Mouse (Mus musculus): ENCODE measurements at regions not wholly inside any gene's neighbourhood (a gene's known extent, or its start where the extent isn't known, plus 50 kb on each side); places are given as distances from the start of the nearest gene placed in this dataset.

DNA sequence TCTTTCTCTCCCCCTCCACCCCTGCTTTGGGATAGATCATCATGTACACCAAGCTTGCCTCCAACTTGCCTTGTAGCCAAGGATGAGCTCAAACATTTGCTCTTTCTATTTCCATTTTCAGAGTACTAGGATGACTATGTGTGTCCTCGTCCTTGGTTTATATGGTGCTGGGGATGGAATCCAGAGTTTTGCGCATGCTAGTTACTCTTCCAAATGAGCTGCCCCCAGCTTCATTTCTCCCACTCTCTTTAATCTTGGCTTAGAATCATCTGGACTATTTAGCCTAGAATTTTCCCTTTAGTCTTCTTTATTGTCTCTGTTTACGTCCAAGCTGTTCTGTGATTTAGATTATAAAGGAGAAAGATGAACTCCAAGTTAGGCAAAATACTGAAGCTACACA lies 349.2 kb downstream of the Nucb2 start:
- DNase-seq (ENCODE audit: low read depth, low spot score), result no peak

DNA sequence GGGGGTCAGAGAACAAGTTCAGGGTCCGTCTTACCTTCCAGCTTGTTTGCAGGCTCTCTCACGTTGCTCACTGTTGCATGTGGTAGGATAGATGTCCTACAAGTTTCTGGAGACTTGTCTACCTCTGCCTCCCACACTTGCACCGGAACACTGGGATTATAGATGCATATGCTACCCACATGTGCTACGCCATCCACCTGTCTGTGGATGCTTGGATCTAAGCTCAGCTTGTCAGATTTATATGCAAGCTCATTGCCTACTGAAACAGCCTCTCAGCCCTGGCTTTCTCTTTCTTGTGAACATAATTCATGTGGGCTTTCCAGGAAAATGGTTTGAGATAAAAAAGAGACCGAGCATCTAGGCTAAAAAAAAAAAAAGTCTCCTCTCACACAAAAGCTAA lies 353.0 kb downstream of the Nucb2 start:
- DNase-seq (ENCODE audit: low read depth, low spot score), result no peak

DNA sequence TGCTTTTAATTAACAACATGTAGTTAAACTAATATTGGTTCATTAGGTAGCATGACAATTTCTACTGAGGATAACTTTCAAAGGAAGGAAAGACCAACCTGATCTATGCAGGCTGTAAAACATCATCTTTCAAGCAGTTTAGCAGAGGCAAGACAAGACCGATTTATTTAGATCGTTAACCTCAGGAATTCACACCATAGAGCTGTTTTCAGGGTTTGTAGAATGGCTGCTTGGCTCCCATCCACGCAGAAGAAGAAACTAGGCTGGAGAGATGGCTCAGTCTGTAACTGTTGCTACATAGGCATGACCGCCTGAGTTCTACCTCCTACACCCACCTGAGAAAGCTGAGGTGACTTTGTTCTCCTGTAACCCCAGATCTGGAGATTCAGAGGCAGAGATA lies 353.6 kb downstream of the Nucb2 start:
- no peak for DNase-seq (ENCODE audit: low read depth, low spot score)

DNA sequence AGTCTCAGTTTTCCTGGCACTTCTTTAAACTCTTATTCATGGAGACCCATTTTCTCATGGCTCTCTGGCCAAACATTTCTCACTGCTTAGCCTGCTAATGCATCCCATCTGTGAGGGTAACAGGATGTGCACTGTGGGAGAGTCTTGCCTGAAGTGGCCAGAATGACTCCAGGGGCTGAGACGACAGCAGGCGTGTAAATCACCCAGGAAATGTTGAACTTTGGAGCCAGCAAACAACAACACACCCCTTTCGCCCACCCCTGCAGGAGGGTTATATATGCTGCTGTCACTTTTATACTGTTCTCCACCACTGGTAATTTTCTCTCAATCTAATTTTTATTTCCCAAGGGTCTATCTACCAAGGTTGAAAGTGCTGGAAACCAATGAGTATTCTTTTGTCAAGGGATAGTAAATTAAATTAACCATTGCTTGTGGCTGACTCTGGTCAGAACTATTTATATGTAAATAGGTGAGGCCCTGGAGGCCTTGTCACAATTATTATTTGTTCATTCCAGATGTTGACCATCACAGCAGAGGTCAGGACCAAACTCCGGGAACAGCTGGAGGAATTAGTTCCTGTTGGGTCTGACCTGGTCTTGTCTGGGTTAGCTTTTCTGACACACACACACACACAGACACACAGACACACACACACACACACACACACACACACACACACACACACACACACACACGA lies 378.2 kb downstream of the Nucb2 start:
- DNase-seq (ENCODE audit: low read depth, low spot score), result no peak

DNA sequence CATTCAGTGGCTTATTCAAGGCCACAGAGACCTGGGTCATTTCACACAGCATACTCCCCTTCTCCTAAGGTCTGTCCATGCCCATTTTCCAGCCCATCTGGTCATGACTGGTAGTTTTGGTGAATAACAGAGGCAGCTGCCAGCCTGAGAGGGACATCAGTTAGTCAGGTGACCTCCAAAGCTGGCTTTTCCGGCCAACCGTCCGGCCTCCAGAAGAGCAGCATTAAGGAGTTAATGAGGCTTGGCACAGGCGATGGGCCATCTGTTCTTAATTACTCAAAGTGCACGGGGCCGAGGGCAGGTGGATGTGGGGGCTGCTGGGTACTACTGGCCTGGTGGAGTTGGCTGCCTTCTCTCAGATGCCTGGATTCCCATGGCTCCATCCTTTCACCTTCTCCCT lies 389.7 kb downstream of the Nucb2 start:
- no peak for DNase-seq (ENCODE audit: low read depth, low spot score)

DNA sequence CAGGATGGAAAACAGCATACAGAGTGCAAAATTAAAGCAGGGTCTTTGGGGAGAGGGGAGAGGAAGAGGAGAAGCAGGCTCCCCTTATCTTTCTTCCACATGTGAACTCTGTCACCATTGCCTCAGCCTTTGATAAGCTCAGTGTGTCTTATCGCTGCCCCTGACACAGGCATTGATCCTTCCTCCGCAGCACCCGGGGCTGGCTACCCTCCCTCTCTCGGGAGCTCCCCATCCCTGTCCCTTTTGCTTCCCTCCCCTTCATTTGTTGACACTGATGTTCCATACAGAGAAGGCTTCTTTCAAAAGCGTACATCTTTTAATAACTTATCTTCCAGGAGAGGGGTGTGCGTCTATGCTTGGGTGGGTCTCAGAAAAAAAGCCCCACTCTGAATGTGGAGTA lies 411.6 kb downstream of the Nucb2 start:
- no peak for DNase-seq (ENCODE audit: low read depth, low spot score)

DNA sequence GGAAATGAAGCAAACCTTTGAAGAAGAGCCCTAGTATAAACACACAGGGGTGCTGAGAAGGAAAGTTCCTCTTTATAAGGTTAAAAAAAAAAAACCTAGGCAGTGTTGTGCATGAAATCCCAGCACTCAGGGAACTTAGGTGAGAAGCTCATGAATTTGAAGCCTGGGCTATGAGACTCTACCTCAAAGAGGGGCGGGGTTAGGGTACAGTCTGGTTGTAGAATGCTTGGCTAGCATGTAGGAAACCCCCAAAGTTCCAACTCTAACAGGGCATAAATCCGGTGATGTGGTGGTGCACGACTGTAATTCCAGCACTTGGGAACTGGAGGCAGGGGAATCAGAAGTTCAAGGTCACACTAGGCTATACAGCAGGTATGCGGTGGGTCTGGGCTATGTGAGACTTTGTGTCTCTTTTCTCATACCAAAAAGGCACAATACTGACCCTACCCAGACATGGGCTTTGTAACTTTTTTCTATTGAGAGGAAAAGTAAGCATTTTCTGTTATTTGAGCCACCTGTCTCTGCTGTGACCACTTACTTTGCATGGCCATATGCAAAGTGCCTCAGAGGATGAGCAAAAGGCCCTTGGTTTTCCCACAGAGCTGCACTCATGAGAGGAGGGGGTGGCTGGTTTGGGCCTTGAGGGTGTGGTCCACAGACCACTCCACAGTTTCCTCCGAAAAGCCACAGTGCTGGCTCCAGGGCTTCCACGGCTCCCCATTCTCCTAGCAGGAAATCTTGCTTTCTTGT lies 413.9 kb downstream of the Nucb2 start:
- DNase-seq (ENCODE audit: low read depth, low spot score), result no peak

DNA sequence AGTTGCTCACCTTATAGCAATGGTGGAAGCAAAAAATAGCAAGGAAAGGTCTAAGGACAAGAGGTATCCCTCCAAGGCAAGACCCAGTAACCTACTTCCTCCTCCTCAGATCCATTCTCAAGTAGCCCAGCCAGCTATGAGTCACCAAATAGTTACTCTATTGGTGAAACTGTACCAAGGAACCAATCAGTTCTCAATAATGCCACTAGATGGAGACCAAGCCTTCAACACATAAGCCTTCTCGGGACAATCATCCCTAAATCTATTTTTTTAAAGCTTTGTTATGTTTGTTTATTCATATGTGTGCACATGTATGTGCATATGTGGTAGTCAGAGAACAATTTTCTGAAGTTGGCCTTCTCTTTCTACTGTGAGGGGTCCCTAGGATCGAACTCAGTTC lies 434.3 kb upstream of the Xylt1 start:
- no peak for DNase-seq (ENCODE audit: low read depth, low spot score)

DNA sequence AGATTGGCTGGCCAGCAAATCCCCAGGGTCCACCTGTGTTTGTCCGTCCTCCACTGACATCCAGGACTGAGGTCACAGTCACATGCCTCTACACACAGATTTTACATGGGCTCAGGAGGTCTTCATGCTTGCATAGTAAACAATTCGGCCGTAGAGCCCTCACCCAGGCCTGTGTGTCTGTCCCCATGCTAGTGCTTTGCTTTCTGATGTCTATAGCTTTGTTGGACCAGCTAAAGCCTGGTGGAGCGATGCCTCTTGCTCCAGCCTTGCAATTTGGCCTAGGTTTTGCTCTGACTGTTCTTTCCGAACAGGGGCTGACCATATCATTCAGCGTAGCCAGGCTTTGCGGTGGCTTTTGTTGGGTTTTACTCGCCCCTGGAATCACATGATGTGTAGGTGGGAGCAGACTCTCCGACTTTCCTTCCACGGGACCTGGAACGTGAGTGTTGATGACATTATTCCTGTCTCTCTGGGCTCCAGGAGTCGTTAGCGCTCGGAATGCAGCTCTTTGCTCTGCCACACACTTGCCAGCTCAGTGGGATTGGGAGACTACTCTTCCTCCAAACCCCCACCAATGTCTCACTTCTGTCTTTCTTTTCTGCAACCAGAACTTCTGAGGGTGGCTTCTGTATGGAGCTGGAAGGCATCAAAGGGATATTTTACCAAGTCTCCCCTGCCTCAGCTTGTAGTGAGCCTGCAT lies 421.4 kb upstream of the Xylt1 start:
- no peak for DNase-seq (ENCODE audit: low read depth, low spot score)

DNA sequence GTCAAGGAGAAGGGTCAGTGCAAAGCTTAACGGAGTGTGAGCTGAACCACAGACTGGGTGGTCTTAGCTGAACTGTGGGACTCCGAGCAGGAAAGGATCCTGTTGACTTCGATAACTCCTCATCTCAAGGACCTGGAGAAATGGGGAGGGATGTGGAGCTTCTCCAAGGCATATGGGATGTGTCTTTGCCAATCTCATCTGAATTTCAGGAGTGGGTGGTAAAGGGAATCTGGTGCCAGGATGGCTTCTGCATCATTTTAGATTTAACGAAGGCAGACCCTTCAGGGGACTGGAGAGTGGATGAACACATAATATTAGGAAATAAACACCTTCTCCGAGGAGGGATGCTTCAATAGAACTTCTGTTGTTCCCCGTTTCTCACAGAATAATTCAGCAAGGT lies 416.9 kb upstream of the Xylt1 start:
- DNase-seq (ENCODE audit: low read depth, low spot score), result no peak

DNA sequence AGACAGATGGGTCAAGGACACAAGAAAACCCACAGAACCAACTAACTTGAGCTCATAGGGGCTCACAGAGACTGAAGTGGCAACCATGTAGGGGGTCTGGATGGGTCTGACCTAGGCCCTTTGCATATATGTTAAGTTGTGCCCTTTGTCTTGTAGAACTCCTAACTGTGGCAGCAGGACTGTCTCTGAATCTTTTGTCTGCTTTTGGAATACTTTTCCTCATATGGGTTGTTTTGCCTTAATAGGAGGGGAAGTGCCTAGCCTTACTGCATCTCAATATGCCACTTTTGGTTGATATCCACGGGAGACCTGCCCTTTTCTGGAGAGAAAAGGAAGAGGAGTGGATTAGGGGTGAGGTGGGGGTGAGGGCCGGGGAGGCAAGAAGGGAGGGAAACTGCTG lies 389.4 kb upstream of the Xylt1 start:
- DNase-seq (ENCODE audit: low read depth, low spot score), result no peak

DNA sequence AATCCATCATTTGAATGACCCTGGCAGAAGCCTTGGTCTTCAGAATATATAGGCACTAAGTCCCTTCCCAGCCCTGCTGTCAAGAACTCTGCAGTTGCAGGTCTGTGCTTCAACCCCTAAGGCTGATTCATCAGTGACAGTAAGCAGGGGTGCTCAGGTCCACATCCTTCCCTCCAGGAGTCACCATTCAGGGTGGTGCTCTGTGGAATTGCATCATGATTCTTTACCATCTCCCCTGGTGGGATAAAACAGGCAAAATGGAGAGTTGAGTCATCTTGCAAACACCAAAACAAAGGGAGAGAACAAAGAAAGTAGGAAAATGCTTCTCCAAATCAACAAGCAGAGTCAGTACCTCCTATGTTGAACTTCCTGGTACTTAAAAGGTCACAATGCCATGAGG lies 388.6 kb upstream of the Xylt1 start:
- DNase-seq (ENCODE audit: low read depth, low spot score), result no peak

DNA sequence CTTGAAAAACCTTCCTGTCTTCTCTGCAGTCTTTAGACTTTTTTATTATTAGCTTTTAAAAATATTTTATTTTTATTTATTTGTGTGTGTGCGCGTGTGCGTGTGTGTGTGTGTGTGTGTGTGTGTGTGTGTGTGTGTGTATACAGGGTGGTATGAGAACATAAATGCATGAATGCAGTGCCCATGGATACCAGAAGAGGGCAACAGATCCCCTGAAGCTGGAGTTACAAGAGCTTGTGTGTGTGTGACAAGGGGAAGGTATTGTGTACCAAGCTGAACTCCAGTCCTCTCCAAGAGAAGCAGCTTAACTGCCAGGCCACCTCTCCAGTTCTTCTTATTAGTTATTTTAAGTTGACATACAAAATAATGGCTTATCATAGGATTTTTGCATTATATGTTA lies 385.0 kb upstream of the Xylt1 start:
- DNase-seq (ENCODE audit: low read depth, low spot score), result no peak

DNA sequence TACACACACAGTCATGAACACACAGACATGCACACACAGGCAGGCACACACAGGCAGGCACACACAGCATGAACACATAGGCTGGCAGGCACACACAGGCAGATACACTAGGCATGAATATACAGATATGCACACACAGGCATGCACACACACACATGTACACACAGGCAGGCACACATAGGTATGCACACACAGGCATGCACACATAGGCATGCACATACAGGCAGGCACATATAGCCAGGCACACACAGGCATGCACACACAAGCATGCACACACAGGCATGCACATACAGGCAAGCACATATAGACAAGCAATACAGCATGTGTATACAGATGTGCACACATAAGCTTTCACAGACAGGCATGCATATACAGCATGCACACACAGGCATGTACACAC lies 377.6 kb upstream of the Xylt1 start:
- no peak for DNase-seq (ENCODE audit: low read depth, low spot score)

DNA sequence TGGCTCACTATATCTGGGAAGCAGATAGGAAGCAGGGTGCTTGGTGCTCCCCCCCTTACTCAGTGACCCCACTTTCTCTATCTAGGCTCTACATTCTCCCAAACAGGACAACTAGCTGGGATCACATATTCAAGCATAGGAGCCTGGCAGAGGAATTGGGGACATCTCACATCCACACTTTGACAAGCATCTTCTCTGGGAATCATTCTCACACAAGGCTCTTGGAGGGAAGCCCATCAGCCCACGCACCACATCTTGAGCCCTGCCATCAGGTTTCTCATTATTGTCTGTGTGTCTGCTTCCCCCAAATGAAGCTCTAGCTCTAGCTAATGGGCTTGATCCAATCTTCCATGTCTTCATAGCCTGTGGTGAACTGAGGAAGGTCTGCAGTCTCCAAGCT lies 362.4 kb upstream of the Xylt1 start:
- no peak for DNase-seq (ENCODE audit: low read depth, low spot score)

DNA sequence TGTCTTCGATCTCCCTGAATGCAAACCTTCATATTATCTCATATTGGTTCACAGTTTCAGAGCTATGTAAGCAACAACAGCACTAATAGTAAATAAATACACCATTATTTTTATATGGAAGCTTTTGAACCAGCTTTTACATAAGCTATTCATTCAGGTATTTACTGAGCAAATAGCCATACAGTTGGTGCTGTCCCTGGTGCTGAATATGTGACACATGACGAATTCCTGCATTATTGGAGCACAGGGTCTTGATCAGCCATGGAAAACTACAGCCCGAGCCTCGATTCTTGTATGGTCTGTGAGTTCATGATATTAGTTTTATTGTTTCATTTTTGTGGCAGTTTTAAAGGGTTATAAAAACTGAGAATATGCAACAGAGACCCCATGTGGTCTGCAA lies 359.1 kb upstream of the Xylt1 start:
- DNase-seq (ENCODE audit: low read depth, low spot score), result no peak

DNA sequence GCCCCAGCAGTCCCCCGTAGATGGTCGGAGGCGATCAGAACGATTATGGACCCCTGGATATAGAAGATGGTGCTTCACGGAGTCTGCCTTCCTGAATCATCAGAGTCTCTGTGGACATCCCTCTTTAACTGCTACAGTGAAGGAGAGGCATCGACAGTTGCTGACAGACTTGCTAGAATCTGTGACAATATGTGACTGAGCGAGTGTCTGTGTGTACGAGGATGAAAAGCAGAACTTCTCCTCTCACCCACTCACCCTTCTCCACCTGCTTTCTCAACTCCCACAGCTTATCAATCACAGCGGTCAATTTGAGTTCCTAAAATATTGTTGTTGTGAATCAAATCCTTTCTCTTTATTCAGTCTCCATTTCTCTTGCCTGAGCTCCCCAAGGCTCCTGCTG lies 335.9 kb upstream of the Xylt1 start:
- no peak for DNase-seq (ENCODE audit: low read depth, low spot score)

DNA sequence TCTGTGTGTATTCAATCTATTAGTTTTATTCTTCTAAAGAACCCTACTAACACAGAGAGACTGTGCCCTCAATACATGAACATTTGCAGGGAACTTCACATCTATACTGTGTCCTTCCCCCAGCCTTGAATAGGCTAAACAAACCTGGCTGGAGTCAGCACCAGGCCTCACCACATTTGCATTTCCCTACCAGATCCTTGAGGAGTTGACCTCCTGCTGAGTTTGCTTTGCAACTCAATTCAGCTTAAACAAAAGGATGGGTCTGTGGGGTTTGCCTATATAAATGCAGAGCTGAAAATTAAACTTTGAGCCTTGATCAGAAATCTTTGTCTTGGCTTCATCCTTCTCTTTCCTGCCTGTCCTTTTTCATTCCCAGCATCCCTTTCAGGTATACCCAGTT lies 331.5 kb upstream of the Xylt1 start:
- no peak for DNase-seq (ENCODE audit: low read depth, low spot score)

DNA sequence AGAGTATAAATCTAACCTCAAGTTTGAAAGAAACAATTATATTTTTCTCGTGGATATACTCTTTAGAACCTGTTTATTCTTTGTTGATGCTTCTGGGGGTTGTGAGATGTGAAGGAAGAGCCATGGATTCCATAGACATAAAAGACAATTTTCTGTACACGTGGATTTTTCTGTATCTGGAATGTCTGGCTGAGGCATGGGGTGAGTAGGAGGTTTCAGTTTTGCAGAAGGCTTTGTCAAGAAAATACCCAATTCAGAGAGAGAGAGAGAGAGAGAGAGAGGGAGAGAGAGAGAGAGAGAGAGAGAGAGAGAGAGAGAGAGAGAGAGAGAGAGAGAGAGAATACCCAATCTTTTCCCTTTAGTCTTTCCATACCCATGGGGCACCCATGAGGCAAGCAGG lies 315.0 kb upstream of the Xylt1 start:
- no peak for DNase-seq (ENCODE audit: low read depth, low spot score)

DNA sequence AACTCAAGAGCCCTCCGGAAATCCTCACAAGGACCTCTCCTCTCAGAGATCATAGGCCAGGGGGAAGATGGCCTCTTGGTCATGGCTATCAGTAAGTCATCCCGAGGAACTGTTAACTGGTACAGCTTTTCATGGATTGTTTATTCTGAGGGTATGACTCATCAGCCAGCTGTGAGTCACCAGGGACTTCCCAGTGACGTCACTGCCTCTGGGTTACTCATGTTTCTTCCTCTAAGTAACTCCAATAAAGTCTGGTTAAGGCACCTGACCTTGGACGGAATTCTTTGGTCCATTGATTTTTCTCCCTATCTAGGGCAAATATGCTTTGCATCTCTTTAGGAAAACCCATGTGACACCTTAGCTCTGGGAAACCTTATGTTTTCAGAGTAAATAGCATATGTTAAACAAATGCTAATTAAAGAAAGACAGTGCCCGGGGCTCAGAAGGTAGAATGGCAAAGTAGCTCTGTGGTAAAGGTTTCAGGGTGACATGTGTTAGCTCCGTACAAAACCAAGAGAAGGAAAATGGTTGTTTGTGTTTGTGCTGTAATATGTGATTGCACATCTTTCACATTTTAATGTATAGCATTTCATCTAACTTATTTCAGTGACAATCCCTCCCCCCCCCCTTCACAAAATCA lies 289.7 kb upstream of the Xylt1 start:
- DNase-seq (ENCODE audit: low read depth, low spot score), result peak; percentile 54

DNA sequence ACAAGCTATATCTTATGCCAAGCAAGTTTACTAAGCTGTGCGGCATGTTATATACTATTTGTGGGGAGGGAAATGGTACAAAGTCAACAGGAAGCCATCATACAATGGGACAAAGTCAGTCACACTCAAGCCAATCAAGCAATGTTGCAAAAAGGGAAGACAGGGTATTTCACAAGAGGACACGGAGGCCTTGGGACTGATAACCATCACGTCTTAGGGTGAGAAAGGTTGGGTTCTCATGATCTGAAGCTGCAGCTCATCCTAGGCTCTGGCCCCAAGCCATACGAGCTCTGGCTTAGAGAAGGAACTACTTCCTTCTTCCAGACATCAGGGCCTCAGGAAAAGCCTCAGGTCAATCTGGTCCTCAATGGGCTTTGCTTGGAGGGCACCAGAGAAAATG lies 287.9 kb upstream of the Xylt1 start:
- DNase-seq (ENCODE audit: low read depth, low spot score), result no peak

DNA sequence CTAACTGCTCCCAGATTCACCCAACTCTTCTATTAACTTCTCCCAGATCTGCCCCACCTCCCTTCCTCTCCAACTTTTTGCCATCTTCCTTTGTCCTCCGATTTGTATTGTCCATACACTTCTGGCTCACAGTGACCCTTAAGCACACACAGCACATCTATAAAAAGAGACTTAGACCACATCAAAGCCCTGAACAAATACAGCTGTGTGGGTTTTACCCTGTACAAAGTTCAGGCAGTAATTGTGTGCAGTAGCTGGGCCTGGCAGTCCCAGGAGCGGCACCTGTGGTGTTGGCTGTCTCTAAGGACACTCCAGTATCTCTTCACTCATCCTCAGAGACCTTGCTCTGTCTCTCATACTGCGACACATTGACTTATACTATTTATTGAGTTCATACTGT lies 283.2 kb upstream of the Xylt1 start:
- no peak for DNase-seq (ENCODE audit: low read depth, low spot score)

DNA sequence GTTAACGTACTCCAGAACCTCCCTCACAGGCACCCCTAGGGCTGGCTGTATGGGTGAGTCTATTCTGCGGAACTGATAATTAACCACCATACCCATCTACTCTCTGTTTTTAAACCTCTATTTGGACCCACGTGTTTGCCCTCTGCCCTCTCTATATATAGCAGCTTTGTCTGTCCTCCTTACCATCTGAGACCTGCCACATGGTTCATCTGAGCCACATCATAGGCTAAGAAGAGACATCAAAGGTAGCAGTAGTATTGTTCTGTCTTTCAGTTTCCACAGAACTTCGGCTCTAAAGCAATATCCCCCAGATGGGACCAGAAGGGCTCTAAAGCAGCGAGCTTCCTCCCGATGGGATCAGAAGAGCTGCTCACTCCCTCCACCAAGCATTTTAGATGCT lies 281.7 kb upstream of the Xylt1 start:
- DNase-seq (ENCODE audit: low read depth, low spot score), result no peak

Data from CD4-positive helper T cell, adult 2 months (primary cell).